Mouse (Mus musculus) embryonic stem cell, embryonic (primary cell): ENCODE measurements around the gene Cped1.
"Not testable (repeated sequence)": the region's sequence is repeated elsewhere in the genome, so short reads cannot be mapped to it uniquely, and the experiment has no call there.

Source experiments
- CTCF ChIA-PET, 4 experiments: fragments of 300-600 bp in 2 of 4; fragments of 350-600 bp in 2 of 4; sonication (Branson Sonifier 250); formaldehyde crosslinking; loops; one replicate each; lab custom pipeline; 2022; ENCODE audit warnings: inconsistent platforms in 2 of 4; lab: Charles Lee
- POLR2A ChIA-PET, 4 experiments: fragments of 300-600 bp in 2 of 4; fragments of 350-600 bp in 2 of 4; sonication (Branson Sonifier 250); formaldehyde crosslinking; loops; one replicate each; lab custom pipeline; 2022; ENCODE audit warnings: antibody characterized with exemption in 4 of 4, inconsistent platforms in 1 of 4; lab: Charles Lee

The Cped1 gene

DNA sequence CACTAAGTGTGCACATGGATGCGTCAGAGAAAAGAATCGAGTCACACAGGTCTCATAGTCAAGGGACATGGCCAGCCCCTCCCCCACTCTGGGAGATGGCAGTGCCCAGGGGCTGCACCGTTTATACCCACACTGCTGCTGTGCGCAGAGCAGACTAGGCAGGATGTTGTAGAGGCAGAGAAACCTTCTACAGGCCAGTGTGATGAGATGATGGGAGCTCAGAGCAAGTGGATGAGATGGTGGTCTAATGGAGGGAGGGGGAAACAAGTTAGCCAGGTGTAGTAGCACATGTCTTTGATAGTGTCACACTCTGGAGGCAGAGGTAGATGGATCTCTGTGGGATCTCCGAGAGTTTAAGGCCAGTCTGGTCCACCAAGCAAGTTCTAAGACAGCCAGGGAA is 114.1 kb downstream of the Cped1 start:
- POLR2A ChIA-PET = no interaction called here
- CTCF ChIA-PET = no interaction called here

DNA sequence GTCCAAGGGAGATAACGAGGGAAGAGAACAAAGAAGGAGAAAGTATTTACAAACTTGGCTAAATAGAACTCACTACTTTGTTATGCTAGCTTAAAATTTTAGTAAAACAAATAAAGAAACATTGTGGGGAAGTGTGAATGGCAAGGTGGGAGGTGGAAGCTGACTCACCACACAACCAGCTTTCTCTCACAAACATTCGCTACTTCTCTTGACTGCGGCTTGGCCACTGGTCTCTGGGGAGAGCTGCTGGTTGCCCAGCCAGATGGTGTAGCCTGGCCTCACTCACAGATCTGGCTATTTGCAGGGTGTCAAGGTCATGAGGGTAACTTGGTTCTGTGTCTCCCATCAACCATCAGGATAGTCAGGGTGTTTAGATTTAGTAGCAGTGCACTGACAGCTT is 116.2 kb downstream of the Cped1 start:
- ChIA-PET CTCF (interaction anchor here in 2 of 4 experiments (0.6 to 1.0 kb wide), 2 partner anchors 13 to 30 kb away, joined by 5 to 11 read pairs; no protein-coding TSS in a partner anchor), POLR2A (no interaction called here)

- ChIA-PET POLR2A (interaction anchor here in 1 of 4 experiments (0.8 kb wide), 1 partner anchor 35 kb away, joined by 3 read pairs; no protein-coding TSS in a partner anchor), CTCF (no interaction called here)
Measured at GRCm38 (mm10) chr6:22102752-22103151, 117.0 kb downstream of the Cped1 start.

GRCm38 (mm10) chr6:22103713-22104112 is 118.0 kb downstream of the Cped1 start:
- ChIA-PET CTCF (no interaction called here), POLR2A (no interaction called here)

DNA sequence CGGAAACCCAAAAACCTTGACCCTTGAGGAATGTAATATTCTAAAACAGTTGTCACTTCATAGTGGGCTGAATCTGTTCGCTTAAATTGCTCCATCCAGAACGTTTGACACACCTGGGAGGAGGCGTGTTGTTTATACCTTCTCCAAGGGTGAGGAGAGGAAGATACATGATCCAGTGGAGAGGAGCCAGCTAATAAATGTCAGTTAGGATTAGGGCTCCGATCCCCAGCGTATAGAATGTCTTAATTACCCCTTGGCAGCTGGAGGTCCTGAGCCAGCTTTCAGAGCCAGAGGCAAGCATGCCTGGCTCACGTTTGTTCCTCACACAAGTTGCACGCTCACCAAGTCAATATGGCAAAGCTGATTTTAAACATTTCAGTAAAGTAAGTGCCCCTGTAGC is 118.5 kb downstream of the Cped1 start:
- ChIA-PET CTCF (no interaction called here), POLR2A (no interaction called here)

GRCm38 (mm10) chr6:22114079-22114478 is 128.4 kb downstream of the Cped1 start:
- CTCF ChIA-PET = no interaction called here

GRCm38 (mm10) chr6:22116679-22117078 is 131.0 kb downstream of the Cped1 start:
- POLR2A ChIA-PET = interaction anchor here in 1 of 4 experiments (1.0 kb wide), 1 partner anchor 303 kb away, joined by 3 read pairs; no protein-coding TSS in a partner anchor

More at GRCm38 (mm10) chr6:22114079-22114478, 128.4 kb downstream of the Cped1 start:
- POLR2A ChIA-PET = interaction anchor here in 1 of 4 experiments (0.7 kb wide), 1 partner anchor 173 kb away, joined by 3 read pairs; no protein-coding TSS in a partner anchor

GRCm38 (mm10) chr6:22122080-22122479 is 136.4 kb downstream of the Cped1 start:
- ChIA-PET POLR2A (interaction anchor here in 2 of 4 experiments (0.6 to 0.9 kb wide), 3 partner anchors 17 to 1297 kb away, joined by 4 to 8 read pairs (median 4); no protein-coding TSS in a partner anchor), CTCF (interaction anchor here (0.6 to 1.9 kb wide), 22 partner anchors 11 to 1659 kb away, joined by 3 to 11 read pairs (median 4); partner anchors contain the start of gene Wnt16 (in 1 of the 4))

More at GRCm38 (mm10) chr6:22116679-22117078, 131.0 kb downstream of the Cped1 start:
- CTCF ChIA-PET = interaction anchor here in 2 of 4 experiments (0.5 to 0.6 kb wide), 2 partner anchors 119 to 334 kb away, joined by 4 read pairs; no protein-coding TSS in a partner anchor

- ChIA-PET CTCF (interaction anchor here (0.6 to 1.9 kb wide), 11 partner anchors 10 to 1462 kb away, joined by 3 to 11 read pairs (median 4); no protein-coding TSS in a partner anchor), POLR2A (interaction anchor here in 1 of 4 experiments (0.7 kb wide), 1 partner anchor 1297 kb away, joined by 8 read pairs; no protein-coding TSS in a partner anchor)
Measured at GRCm38 (mm10) chr6:22122693-22123092, 137.0 kb downstream of the Cped1 start.

DNA sequence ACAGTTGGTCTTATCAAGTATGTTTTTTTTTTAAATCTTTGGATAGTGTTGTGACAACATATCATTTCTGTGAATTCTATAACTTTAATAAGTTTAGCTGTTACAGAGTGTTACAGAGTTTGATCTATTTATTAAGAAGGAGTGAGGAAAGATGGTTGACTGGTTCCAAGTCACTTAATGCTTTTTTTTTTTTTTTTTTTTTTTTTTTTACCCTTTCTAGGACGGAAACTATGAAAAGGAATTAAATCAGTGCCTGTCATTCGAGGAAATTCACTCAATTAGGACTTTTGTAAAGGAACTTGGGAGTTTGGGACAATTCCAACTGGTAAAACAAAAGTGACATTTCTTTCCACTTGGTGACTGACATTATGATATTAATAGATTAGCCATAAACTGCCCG is 137.6 kb downstream of the Cped1 start:
- POLR2A ChIA-PET = no interaction called here
- CTCF ChIA-PET = interaction anchor here in 1 of 4 experiments (0.7 to 1.8 kb wide), 3 partner anchors 370 to 1461 kb away, joined by 3 to 7 read pairs (median 5); no protein-coding TSS in a partner anchor

- POLR2A ChIA-PET, CTCF ChIA-PET: not testable (repeated sequence)
Measured at GRCm38 (mm10) chr6:22124575-22125330, 139.0 kb downstream of the Cped1 start.

DNA sequence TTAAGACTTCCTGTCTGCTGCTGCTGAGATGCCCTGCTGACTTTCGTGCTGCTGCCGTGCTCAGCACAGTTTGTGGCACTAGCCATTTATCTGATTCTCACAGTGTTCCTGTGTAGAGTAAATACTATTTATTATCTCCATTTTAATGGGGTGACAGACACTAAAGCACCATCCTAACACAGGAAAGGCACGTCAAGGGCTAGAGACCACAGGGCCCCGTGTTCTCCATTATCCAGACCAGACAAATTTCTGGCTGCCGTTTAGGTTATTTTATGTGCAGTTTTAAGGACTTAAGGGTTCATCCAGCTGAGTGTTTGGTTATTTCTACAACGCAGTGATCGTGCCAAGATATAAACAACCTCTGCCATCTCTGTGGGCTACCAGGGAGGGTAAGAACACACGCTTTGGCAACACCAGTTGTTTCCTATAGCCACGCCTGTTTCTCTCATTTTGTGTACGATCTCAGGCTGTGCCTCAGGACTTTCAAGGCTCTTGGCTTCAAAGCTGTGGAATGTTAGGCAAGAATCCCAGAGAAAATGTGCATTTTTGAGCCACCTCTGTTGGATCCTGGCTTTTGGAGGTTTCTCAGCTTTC is 149.4 kb downstream of the Cped1 start:
- POLR2A ChIA-PET = no interaction called here
- CTCF ChIA-PET = interaction anchor here in 1 of 4 experiments (1.0 kb wide), 1 partner anchor 13 kb away, joined by 3 read pairs; no protein-coding TSS in a partner anchor

DNA sequence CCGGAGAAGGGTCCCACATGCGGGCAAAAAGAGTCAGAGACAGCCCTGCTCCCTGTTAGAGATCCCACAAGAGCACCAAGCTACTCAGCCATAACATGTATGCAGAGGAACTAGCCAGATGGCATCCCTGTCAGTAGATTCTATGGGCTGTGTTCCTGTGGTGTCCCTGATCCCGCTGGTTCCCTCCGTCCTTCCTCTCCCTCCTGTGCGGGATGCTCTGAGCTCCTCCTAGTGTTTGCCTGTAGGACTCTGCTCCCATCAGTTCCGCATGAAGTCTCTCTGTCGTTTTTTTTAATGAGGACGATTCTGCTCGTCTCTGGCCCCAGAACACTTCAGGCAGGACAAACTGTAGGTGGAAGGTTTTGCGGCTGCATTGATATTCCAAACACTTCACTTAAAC is 151.1 kb downstream of the Cped1 start:
- CTCF ChIA-PET = no interaction called here
- POLR2A ChIA-PET = no interaction called here

DNA sequence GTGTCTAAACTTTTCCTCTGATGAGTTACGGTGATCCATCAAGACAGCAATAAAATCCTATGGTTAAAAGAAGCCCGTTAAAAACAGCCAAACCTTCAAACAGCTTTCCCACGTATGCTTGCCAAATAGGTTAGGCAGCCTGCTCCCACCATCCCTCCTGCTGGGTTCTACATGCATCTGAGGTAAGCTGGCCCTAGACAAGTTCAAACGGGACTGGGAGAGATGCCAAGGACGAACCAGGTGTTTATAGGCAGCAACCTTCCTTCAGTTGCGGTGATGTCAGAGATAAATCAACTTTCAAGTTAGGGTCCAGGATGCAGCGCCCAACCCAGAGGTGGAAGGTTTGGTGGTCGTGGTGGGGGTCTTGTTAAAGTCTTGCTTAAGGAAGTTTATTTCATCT is 155.1 kb downstream of the Cped1 start:
- CTCF ChIA-PET = no interaction called here

DNA sequence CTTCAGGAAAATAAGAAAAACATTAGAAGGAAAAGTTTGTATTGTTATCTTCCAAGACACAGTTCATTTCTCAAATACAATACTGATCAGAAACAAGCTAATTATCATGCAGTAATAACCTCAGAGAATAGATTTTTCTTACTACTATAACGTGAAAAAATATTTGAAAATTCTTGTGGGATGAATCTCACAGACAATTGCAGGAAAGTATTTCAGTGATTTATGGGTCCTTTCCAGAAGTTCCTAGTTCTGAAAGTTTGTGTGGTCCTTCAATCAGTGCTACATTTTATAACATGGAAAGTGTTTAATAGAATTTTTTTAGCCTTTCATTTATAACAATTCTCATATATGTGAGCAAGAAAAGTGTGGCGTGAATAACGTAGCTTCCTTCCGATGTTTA is 161.5 kb downstream of the Cped1 start:
- ChIA-PET POLR2A (no interaction called here), CTCF (interaction anchor here in 1 of 4 experiments (0.6 kb wide), 1 partner anchor 26 kb away, joined by 3 read pairs; no protein-coding TSS in a partner anchor)

More for the DNA sequence above, 155.1 kb downstream of the Cped1 start:
- POLR2A ChIA-PET = no interaction called here

DNA sequence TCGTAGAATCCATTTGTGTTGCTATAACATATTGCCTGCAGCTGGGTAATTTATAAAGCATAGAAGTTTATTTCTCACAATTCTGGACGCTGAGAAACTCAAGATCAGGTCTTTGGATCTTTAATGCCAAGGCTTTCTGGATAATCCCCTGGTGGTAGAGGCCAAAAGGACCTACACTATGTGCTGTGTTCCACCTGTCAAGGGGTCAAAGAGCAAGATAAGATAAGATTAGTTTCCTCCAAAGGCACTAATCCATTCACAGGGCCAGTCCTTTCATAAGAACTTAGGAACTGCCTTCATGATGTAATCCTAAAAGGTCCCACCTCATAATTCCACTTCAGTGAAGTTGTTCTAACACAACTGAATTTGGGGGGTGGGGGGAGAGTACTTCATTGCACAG is 162.8 kb downstream of the Cped1 start:
- ChIA-PET CTCF (no interaction called here), POLR2A (no interaction called here)

GRCm38 (mm10) chr6:22157461-22157860 is 171.7 kb downstream of the Cped1 start:
- POLR2A ChIA-PET = no interaction called here
- CTCF ChIA-PET = no interaction called here

GRCm38 (mm10) chr6:22161944-22162343 is 176.2 kb downstream of the Cped1 start:
- ChIA-PET CTCF (no interaction called here), POLR2A (no interaction called here)

DNA sequence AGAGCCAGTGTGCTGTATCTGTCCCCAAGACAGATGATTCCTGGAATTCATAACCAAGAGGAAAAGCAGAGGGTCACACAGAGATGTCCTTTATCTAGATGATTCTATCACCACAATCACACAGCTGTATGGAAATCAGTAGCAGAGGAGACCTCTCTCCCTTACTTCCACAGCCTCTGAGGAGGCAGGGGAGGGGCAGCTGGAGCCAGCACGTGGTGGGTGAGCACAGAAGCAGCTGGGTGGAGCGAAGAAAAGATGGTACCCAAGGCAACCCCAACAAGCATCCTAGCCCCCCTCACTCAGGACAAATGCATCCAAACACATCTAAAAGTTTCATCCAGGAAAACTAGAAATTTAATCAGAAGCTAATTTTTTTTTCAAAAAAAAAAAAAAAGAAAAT is 182.7 kb downstream of the Cped1 start:
- ChIA-PET CTCF (no interaction called here), POLR2A (no interaction called here)
